Mouse (Mus musculus) neural tube, embryonic 11.5 days (tissue): ENCODE measurements around the gene Gm10320. TPM values are rescaled to one million over a fixed set of nuclear protein-coding genes. Genes with fewer than 3 reads are reported as not detected.
A peak's percentile ranks its signal among the peaks of the same experiment; 100 is the strongest.

Experiments
- ATAC-seq: fragments of 200-750 bp; cut with Nextera tagmentation; 2 replicates; pipeline ENCODE4 v1.8.0; 2017; ENCODE audit warnings: moderate number of reproducible peaks, mild to moderate bottlenecking, moderate TSS enrichment, moderate library complexity; ENCODE audit not compliant: insufficient read depth, low FRiP score, low TSS enrichment
- DNase-seq: peaks from one replicate; pipeline ENCODE4 v3.0.0-alpha.2; 2015; ENCODE audit warnings: low spot score
- H3K27ac ChIP-seq: fragments of 300-500 bp; sonication (generic); 2 replicates; pipeline ENCODE4 v1.5.1; 2014; ENCODE audit warnings: low read depth, mild to moderate bottlenecking, low read length
- H3K27me3 ChIP-seq: fragments of 300-500 bp; sonication (generic); 2 replicates; pipeline ENCODE4 v1.6.1; 2014; ENCODE audit warnings: mild to moderate bottlenecking, low read length, mixed read lengths; ENCODE audit not compliant: control insufficient read depth, insufficient read depth
- H3K36me3 ChIP-seq: fragments of 300-500 bp; sonication (generic); 2 replicates; pipeline ENCODE4 v1.6.1; 2014; ENCODE audit warnings: mild to moderate bottlenecking, low read length, moderate library complexity, mixed read lengths; ENCODE audit not compliant: control insufficient read depth, insufficient read depth
- H3K4me1 ChIP-seq: fragments of 300-500 bp; sonication (generic); 2 replicates; pipeline ENCODE4 v1.6.1; 2014; ENCODE audit warnings: low read length, mixed read lengths; ENCODE audit not compliant: control insufficient read depth, insufficient read depth
- H3K4me2 ChIP-seq: fragments of 300-500 bp; sonication (generic); 2 replicates; pipeline ENCODE4 v1.6.1; 2014; ENCODE audit warnings: low read depth, mild to moderate bottlenecking, moderate library complexity
- H3K4me3 ChIP-seq: fragments of 300-500 bp; sonication (generic); 2 replicates; pipeline ENCODE4 v1.5.1; 2014; ENCODE audit warnings: low read depth, low read length
- H3K9ac ChIP-seq: fragments of 300-500 bp; sonication (generic); 2 replicates; pipeline ENCODE4 v1.6.1; 2014; ENCODE audit warnings: mild to moderate bottlenecking, low read length
- H3K9me3 ChIP-seq: fragments of 300-500 bp; sonication (generic); 2 replicates; pipeline ENCODE4 v1.6.1; 2016; ENCODE audit warnings: low read length; ENCODE audit not compliant: control insufficient read depth
- WGBS: fragments of 180-500 bp; shearing (Covaris S2); extraction: QIAGEN DNeasy Blood & Tissue Kit; methylation state at CpG from one replicate; pipeline ENCODE4 v1.1.7; 2014; 5-methylcytosine and 5-hydroxymethylcytosine counted together
- polyA plus RNA-seq: library from polyadenylated mRNA; unstranded; fragments of >200 nt; fragmentation: Nextera tagmentation; extraction: Ambion mirVana; gene quantifications from 2 replicates; pipeline ENCODE4 v1.2.1, GENCODE M21; 2014

The Gm10320 gene
- 1.1 and 1.4 TPM in 2 replicates for polyA plus RNA-seq

DNA sequence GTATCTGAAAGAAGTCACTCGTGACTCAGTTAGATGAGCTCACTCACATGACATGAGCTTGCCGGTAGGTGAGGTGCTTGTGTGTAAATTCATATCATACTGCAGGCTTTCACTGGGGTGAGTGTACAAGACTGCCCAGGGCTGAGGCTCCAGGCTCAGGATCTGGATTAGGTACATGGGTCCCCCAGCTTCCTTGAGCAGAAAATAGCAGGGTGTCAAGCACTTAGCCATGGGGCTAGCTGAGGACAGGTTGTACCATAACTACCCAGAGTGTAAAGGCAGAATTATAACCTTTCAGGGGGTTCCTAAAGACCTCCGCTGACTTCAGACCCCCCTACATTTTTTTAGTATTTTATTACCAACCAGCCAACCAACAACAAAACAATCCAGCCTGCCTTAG, at the start of gene Gm10320:
Gm10320 (minus strand) TSS at position 93 of the 400 bp plus-strand sequence.
- Histone ChIP-seq H3K27ac (no peak within 1 kb of the TSS), H3K4me2 (no peak within 1 kb of the TSS), H3K36me3 (no peaks in the 10 kb centered on the region), H3K9ac (no peak within 1 kb of the TSS), H3K4me3 (no peak within 1 kb of the TSS), H3K9me3 (no peaks in the 10 kb centered on the region), H3K27me3 (no peaks in the 10 kb centered on the region), H3K4me1 (no peaks in the 10 kb centered on the region)
- DNase-seq (no peak), ATAC-seq (no peak)
- 63% methylated on average over 3 of the region's 3 CpGs for WGBS

DNA sequence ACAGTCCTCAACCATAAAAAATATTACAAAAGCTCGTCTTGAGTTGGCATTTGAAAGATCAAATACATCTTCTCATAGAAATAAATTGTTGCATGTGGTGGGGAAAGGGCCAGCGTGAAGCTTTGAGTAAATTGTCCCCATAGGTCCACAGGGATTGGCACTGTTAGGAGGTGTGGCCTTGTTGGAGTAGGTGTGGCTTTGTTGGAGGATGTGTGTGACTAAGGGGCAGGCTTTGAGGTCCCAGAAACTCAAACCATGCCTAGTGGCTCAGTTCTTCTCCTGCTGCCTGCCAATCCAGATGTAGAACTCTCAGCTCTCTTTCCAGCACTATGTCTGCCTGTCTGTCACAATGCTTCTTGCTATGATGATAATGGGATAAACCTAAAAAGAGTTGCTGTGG, 49.8 kb upstream of the Gm10320 start:
- no peak overlapping the region for H3K9ac ChIP-seq
- no peaks in the 10 kb centered on the region for H3K36me3 ChIP-seq
- H3K27me3 ChIP-seq: no peaks in the 10 kb centered on the region
- 81% methylated on average over 2 of the region's 2 CpGs for WGBS
- no peaks in the 10 kb centered on the region for H3K4me1 ChIP-seq
- no peaks in the 10 kb centered on the region for H3K9me3 ChIP-seq
- H3K4me2 ChIP-seq: no peak overlapping the region
- H3K27ac ChIP-seq: no peak overlapping the region
- DNase-seq (no peak), ATAC-seq (no peak)
- H3K4me3 ChIP-seq: no peak overlapping the region

DNA sequence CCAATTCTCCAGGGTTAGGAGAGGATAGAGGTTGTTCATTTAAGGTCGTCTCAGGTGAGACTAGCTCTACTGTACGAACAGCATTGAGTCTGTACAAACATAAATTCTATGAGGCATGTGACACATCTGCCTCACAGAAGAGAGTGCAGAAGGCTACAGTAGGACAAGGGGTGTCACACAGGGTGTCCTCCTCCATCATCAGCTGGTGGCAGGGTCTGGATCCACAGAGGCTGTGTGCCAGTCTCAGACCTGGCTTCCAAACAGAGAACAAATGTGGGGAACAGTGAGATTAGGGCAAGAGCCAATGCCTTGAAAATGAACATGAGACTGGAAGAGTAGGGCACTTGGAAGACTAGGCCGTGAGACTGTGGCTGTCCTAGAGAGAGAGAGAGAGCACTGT, 48.4 kb upstream of the Gm10320 start:
- no peaks in the 10 kb centered on the region for H3K4me1 ChIP-seq
- WGBS: 86% methylated on average over 3 of the region's 3 CpGs
- H3K4me3 ChIP-seq: no peak overlapping the region
- no peaks in the 10 kb centered on the region for H3K9me3 ChIP-seq
- H3K9ac ChIP-seq: no peak overlapping the region
- no peak overlapping the region for H3K27ac ChIP-seq
- H3K36me3 ChIP-seq: no peaks in the 10 kb centered on the region
- DNase-seq (no peak), ATAC-seq (no peak)
- no peaks in the 10 kb centered on the region for H3K27me3 ChIP-seq
- no peak overlapping the region for H3K4me2 ChIP-seq

DNA sequence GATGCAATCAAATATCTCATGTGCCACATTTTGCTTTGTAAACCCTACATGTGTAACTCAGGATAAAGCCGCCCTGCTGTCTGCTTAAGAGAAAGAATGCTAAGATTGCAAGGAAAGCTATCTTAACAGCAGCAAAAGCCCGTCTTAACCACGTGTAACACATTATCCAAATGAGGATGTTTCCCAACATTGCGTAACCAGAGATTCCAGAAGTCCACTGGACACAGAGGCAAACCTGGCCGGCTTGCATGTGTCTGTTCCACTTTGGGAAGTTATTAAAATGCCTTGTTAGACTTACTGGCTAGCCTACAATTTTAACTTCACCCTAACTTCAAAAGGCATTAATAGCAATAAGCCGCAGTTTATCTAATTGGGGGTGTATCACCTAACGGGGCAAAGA, 47.5 kb upstream of the Gm10320 start:
- Histone ChIP-seq H3K27me3 (no peaks in the 10 kb centered on the region), H3K36me3 (no peaks in the 10 kb centered on the region), H3K4me3 (no peak overlapping the region), H3K4me1 (peaks cover 3% of the 10 kb centered on the region), H3K27ac (no peak overlapping the region), H3K9me3 (no peaks in the 10 kb centered on the region), H3K4me2 (no peak overlapping the region), H3K9ac (no peak overlapping the region)
- ATAC-seq: no peak
- WGBS: 74% methylated on average over 7 of the region's 7 CpGs
- DNase-seq: no peak

DNA sequence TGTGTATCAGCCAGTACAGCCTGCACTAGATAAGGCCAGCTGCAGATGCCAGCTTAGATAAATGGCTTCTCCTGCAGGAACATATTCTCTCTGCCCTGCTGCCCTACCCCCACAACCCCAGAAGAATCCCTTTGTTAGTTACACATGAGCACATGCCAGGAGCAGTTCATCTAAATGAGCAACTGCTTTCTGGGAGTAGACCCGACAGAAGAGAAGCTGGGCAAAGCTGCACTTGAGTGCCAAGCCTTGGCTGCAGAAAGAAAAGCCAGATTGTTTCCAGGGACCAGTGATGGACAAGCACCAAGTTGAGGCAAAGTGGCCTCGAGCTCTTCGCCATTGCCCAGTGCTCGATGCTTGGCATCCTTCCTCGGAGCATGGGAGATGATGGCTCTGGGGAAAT, 46.8 kb upstream of the Gm10320 start:
- ATAC-seq (no peak), DNase-seq (no peak)
- no peak overlapping the region for H3K4me2 ChIP-seq

DNA sequence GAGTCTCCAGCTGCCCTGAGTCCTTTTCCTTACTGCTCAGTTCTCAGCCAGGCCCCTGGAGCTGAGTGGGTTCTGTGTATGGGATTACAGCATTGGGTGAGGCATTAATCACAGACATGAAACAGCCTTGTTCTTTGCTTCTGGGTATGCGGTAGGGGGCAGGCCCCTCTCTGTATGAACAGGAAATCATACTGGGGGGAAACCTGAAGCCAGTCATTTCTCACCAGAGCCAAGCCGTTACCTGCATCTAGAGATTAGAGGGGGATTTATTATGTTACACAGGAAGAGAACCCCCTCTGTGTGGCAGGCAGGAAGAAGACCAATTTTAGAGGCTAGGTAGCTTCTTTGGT, 43.1 kb upstream of the Gm10320 start:
- DNase-seq: peak; percentile 39
- H3K27me3 ChIP-seq: no peaks in the 10 kb centered on the region

More for the DNA sequence above, 46.8 kb upstream of the Gm10320 start:
- no peak overlapping the region for H3K9ac ChIP-seq
- no peak overlapping the region for H3K27ac ChIP-seq
- H3K4me1 ChIP-seq: peaks cover 8% of the 10 kb centered on the region
- H3K27me3 ChIP-seq: no peaks in the 10 kb centered on the region
- H3K9me3 ChIP-seq: no peaks in the 10 kb centered on the region
- H3K36me3 ChIP-seq: no peaks in the 10 kb centered on the region
- H3K4me3 ChIP-seq: no peak overlapping the region
- 86% methylated on average over 5 of the region's 5 CpGs for WGBS

DNA sequence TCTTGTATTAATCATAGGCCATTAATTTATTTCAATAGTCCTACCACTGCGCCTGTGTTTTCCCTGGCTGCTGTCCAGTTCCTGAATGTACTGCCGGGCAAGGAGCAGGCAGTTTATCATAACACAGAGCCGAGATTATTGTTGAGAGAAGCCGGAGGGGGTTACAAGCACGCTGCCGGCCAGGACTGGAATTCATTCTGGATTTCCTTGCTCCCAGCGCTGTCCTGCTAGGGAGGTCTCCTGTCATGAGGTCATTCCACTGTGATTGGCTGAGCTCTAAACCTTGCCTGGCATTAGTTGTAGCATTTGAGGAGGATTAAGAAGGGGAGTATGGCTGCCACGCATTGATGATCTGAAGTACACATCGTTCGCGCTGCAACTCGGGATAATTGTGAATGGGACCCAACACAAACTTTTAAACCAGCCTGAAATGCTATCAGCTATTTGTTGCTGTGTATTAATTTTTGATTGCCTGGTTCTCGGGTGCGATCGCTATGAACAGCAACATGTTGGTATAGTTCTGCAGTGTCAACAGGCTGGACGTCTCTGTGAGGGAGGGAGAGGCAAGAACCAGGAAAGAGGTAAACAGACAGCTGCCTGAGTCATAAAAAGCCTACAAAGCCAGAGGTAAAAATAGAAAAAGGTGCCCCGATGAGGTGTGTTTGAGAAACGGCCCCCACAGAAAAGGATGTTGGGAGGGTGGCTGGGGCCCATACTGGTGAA, 42.5 kb upstream of the Gm10320 start:
- H3K36me3 ChIP-seq: no peaks in the 10 kb centered on the region
- H3K9ac ChIP-seq: no peak overlapping the region
- H3K27me3 ChIP-seq: no peaks in the 10 kb centered on the region
- no peaks in the 10 kb centered on the region for H3K9me3 ChIP-seq
- WGBS: 36% methylated on average over 18 of the region's 18 CpGs
- peaks cover 15% of the 10 kb centered on the region for H3K4me1 ChIP-seq
- H3K27ac ChIP-seq: 0 out of 2 replicates have a peak overlapping the region, but pooled peaks have one; percentile 36
- H3K4me2 ChIP-seq: no peak overlapping the region; the same call in 1 of the 2 replicates
- ATAC-seq (no peak; the same call in 1 of the 2 replicates), DNase-seq (peak; percentile 72)
- H3K4me3 ChIP-seq: no peak overlapping the region

More for the DNA sequence above, 43.1 kb upstream of the Gm10320 start:
- ATAC-seq: no peak
- H3K9ac ChIP-seq: no peak overlapping the region
- H3K9me3 ChIP-seq: no peaks in the 10 kb centered on the region
- 41% methylated on average over 2 of the region's 2 CpGs for WGBS
- 0 out of 2 replicates have a peak overlapping the region, but pooled peaks have one; percentile 36 for H3K27ac ChIP-seq
- no peak overlapping the region for H3K4me2 ChIP-seq
- no peaks in the 10 kb centered on the region for H3K36me3 ChIP-seq
- H3K4me3 ChIP-seq: no peak overlapping the region
- H3K4me1 ChIP-seq: peaks cover 15% of the 10 kb centered on the region

DNA sequence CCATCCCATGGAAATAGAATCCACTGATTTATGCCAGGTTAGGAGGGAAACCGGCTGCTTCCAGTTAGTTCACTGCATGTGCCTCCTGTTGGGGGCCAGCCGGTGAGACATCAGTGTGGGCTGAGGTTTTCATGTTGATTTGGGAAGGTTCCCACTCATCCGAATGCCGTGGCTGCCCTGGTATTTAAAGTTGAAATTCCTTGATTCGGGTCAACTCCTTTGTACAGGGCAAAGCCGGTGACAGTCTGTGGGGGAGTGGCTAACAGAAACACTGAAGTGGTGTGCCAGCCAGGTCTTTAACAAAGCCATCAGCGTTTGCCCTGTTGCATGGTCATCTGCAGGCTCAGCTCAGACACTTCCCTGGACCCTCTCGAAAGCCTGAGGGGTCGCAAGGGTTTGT, 41.6 kb upstream of the Gm10320 start:
- Histone ChIP-seq H3K36me3 (no peaks in the 10 kb centered on the region), H3K4me2 (no peak overlapping the region), H3K27me3 (no peaks in the 10 kb centered on the region), H3K4me3 (no peak overlapping the region), H3K9me3 (no peaks in the 10 kb centered on the region), H3K27ac (no peak overlapping the region), H3K9ac (no peak overlapping the region), H3K4me1 (peaks cover 15% of the 10 kb centered on the region)
- DNase-seq: peak; percentile 35
- WGBS: 21% methylated on average over 9 of the region's 9 CpGs
- ATAC-seq: no peak

DNA sequence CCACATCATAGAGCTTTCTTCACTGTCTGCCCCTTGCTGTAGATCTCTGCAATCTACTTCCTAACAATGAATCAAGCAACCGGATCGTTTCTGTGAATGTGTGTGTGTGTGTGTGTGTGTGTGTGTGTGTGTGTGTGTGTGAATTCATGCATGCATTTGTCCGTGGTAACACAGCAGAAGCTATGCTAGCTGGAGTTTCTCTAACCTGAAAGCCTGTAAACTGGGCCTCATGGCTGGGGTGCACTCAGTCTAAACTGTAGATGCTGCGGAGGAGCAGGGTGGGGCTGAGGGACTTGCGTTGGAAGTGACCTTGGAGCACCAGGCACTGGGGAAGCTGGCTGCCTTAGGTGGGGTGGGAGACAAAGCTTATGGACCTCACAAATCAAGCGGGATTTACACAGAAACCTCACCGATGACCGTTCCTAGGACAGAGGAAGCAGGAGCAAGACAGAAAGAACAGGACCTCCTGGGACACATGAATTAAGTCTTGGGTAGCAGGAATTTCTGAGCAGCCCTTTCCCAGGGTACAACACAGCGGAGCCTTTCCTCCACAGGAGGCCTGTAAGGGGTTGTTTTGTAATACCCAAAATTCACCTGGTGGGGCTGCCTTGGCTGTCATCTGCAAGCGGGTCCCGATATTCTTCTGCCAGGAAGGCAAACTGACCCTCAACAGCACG, 41.0 kb upstream of the Gm10320 start:
- Histone ChIP-seq H3K9me3 (no peaks in the 10 kb centered on the region), H3K4me2 (no peak overlapping the region; the same call in 1 of the 2 replicates), H3K27ac (no peak overlapping the region), H3K4me1 (peaks cover 15% of the 10 kb centered on the region), H3K36me3 (no peaks in the 10 kb centered on the region), H3K9ac (no peak overlapping the region), H3K27me3 (no peaks in the 10 kb centered on the region), H3K4me3 (no peak overlapping the region)
- DNase-seq (no peak), ATAC-seq (no peak)
- WGBS: 53% methylated on average over 12 of the region's 12 CpGs
